Mouse (Mus musculus) embryonic fibroblast, embryonic 13.5 days (primary cell): ENCODE results near the gene Stxbp1.

Source experiments
- CTCF ChIP-seq: IDR thresholded peaks from 2 replicates; pipeline ENCODE4 v1.5.1; 2011; ENCODE audit warnings: mild to moderate bottlenecking, control low read depth, low read length, moderate library complexity, borderline replicate concordance; ENCODE audit not compliant: insufficient read depth
- POLR2A ChIP-seq: IDR thresholded peaks from 2 replicates; pipeline ENCODE4 v1.6.1; 2011; ENCODE audit warnings: low read depth, mild to moderate bottlenecking, control low read depth, low read length, moderate library complexity

DNA sequence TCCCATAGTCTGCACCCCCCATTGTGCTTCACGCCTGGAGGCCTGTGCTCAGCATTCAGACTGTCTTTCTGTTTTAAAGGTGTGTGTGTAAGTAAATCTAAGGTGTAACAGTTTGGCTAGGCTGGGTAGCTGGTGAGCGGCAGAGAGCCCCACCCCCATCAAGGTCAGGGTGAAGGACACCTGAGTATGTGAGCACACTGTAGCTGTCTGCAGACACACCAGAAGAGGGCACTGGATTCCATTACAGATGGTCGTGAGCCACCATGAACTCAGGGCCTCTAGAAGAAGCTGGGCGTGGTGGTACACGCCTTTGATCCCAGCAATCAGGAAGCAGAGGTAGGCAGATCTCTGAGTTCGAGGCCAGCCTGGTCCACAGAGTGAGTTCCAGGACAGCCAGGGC is 65.3 kb downstream of the Stxbp1 start:
- no peak; the same call in 1 of the 2 replicates for TF ChIP-seq POLR2A
- no peak for TF ChIP-seq CTCF
